Mouse (Mus musculus): ENCODE data around the gene Ahnak.

DNA sequence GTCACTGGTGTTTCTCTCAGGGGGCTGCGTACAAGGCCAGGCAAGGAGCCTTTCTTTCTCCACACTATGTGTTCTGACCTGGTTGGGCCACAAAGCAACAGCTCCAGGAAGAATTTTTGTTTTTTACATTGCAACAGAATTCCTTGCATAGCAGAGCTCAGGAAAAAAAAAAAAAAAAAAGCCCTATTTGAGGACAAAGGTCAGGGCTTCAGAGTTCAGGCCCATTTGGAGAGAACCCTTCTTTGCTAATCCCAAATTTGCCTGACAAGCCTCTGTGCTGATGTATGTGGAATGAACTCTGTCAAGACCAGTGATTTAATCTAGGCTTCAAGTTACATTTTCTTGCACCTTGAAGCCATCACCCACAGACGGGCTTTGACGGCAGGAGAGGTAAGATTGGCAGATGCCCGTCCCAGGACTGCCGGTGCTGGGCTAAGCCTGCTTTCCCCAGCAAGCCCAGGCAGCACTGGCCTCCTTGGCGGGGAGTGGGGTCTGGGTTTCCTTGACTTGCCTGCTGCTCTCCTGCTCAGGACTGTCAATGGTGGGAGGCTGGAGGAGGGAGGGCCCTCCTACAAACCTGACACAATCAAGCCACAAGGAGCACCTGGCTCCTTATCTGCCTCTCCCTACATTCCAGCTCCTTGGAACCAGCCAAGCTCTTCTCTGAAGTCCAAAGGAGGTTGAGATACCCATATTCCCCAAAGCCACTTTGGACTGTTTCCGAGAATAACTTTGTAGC is 58.3 kb downstream of the Ahnak start:
- TF ChIP-seq POLR2A (IDR thresholded peaks at IDR 0.05; ENCODE audit: insufficient read depth, low read depth, low read length) (no peak), CTCF (IDR thresholded peaks at IDR 0.05; ENCODE audit: insufficient read depth, low read depth, low read length) (no peak)

Measured in olfactory bulb, adult 2 months (tissue).